Mouse (Mus musculus): ENCODE measurements around the gene Ube2g1. TPM values are rescaled to one million over a fixed set of nuclear protein-coding genes. Genes with fewer than 3 reads are reported as not detected.
"Not testable (repeated sequence)": the region's sequence is repeated elsewhere in the genome, so short reads cannot be mapped to it uniquely, and the experiment has no call there.

The Ube2g1 gene
- total RNA-seq, 2 experiments from 2014 or later, result 9.4 to 16.3 TPM

DNA sequence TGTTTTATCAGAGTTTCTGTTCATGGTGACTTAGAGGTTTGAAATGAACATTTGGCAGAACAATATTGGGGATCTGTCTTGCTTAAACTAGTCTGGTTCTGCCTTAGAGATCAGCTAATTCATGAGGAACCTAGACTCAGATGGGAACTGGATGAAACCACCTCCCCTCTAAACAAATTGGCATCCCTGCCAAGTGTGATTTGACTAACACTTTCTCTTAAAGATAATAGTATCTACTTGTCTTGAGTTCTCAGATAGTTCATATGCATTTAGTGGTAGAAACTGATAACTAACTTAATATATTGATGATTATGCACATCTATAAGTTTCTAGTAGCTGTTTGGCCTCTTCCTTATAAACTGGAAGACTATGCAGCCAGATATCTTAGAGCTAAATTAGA is 79.6 kb downstream of the Ube2g1 start:
- no peak for ATAC-seq (replicated peaks; ENCODE audit: low FRiP score, poor library complexity, severe bottlenecking)

DNA sequence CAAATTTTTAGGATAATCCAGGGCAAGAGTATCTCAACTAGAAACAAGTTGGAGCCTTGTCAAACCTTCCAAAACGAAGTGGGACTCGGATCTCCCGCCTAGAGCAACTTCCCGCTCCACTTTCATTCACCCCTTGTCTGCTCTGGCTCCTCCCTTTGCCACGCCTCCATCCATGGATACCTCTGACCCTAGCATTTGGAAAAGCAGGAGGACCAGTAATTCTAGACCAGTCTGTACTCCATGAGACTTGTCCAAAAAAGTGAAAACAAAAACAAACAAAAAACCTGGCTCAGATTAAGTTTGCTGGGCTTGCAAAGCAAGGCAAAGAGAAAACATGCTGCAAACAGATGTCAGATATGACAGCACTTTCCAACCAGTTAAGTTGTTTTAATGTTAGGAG is 81.2 kb downstream of the Ube2g1 start:
- peak; percentile 51 for ATAC-seq (replicated peaks; ENCODE audit: low FRiP score, poor library complexity, severe bottlenecking)

DNA sequence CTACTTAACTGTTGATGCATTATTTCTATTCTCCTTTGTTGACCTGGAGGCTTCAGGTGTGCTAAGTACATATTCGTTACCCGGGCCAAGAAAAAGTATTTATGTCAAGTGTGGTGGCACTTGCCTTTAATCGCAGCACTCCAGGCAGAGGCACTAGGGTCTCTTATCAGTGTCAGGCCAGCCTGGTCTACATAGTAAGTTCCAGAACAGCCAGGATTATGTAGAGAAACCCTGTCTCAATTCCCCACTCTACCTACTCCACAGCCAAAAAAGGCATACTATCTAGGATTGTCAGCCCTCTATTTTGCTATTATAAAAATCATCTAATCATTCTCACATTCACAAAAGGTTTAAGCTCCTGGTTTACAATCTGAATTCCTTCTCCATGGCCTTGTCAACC is 82.0 kb downstream of the Ube2g1 start:
- peak; percentile 72 for ATAC-seq (replicated peaks; ENCODE audit: low FRiP score, poor library complexity, severe bottlenecking)

DNA sequence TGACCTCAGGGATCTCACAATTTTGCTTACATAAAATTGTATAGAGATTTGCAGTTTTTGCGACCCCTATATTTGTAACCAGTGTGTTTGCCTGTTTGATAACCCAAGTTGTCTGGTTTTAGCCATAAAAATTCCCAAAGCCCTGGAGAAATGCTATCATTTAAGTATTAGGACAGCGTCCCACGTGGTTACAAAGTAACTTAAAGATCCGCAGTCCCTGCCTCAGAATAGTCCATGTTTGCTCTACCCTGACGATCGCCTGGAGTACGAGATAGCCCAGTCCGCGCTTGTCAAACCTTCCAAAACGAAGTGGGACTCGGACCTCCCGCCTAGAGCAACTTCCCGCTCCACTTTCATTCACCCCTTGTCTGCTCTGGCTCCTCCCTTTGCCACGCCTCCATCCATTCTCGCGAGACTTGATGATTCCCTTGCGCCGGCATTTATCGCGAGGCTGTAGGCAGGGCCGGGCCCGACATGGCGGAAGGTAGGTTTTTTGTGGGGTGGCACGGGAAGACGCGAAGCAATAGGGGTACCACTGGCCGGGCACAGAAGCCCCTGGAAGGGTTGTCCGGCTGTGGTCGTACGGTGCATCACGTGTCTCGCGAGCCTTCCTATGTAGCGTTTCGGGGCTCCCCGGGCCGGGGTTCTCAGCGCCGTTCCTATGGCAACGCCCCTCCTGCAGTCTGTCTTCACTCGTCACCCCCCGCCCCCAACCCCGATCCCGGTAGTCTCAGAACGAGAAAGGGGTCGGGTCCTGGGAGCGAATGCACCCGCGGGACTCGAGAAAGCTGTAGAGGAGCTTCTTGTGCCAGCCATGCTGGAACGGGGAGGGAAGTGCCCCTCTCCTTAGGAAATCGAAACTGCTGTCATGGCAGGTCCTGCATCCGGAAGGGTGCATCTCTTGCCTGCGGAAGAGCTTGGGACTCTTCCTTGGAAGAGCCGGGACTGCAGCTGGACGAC is 82.7 kb downstream of the Ube2g1 start, which contains the start of gene Ankfy1:
Gene Ankfy1 (plus strand): TSS at position 456 of the 960 bp plus-strand sequence.
- ATAC-seq (replicated peaks; ENCODE audit: low FRiP score, poor library complexity, severe bottlenecking), result peak; percentile 85

GRCm38 (mm10) chr11:72692353-72692752 is 85.3 kb downstream of the Ube2g1 start:
- ATAC-seq (replicated peaks; ENCODE audit: low FRiP score, poor library complexity, severe bottlenecking), result no peak

- no peak for ATAC-seq (replicated peaks; ENCODE audit: low FRiP score, poor library complexity, severe bottlenecking)
Measured at GRCm38 (mm10) chr11:72695025-72695424, 87.9 kb downstream of the Ube2g1 start.

DNA sequence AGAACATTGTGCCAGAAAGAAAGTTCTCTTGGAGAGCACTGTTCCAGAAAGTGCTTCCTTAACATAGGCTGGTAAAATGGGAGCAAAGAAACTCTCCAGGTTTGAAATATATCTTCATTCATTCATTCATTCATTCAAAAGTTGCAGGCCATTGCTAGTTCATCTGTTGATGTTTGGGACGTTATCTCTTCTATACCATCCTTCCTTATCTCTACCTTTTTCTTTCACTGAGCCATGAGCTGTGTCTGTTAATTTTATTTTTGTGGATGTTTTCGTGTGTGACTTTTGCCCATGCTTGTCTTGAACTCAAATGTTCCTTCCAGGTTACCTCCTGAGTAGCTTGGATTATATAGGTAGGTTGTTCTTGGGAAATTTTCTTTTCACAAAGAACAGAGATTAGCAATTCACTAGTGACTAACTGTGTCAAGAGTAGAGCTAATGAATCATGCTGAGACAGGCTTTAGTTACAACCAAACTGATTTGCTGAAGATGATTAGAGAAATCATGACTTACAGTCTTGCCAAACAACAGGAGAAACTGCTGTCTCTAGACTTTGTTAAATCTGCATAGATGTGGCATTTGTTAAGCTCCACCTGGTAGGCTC is 89.4 kb downstream of the Ube2g1 start:
- no peak for ATAC-seq (replicated peaks; ENCODE audit: low FRiP score, poor library complexity, severe bottlenecking)

DNA sequence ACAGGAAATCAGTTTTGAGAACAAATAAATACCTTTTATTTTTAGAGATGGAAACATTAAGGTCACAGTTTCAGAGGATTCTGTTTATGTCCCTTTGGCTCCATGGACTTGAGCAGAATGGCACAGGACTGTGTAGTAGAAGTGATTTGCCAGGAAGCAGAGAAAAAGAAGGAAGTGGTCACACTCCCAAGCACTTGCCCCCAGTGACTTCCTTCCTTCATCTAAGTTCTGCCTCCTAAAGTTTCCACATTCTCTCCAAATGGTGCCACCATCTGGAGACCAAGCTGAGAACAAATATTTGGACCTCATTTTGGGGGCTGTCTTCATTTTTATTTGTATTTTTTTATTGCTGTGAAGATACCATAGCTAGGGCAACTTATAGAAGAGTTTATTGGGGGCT is 90.2 kb downstream of the Ube2g1 start:
- no peak for ATAC-seq (replicated peaks; ENCODE audit: low FRiP score, poor library complexity, severe bottlenecking)

DNA sequence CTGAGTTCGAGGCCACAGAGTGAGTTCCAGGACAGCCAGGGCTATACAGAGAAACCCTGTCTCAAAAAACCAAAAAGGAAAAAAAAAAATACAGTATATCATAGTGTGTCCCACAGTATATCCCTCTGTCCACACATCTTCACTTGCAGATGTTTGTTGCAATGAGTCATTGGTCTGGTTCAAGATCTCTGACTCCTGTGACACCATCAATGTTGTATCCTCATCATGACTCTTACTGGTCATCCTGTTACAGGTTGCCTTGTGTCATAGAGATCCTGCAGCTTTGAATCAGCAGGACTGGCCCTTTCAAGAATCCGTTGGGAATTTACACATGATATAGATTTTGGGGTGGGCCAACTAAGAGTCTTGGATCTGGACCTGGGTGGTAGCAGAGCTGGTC is 98.0 kb downstream of the Ube2g1 start:
- ATAC-seq (replicated peaks; ENCODE audit: low FRiP score, poor library complexity, severe bottlenecking), result not testable (repeated sequence)

- no peak for ATAC-seq (replicated peaks; ENCODE audit: low FRiP score, poor library complexity, severe bottlenecking)
Measured at GRCm38 (mm10) chr11:72712721-72713120, 105.6 kb downstream of the Ube2g1 start.

GRCm38 (mm10) chr11:72718161-72718560 is 111.1 kb downstream of the Ube2g1 start:
- ATAC-seq (replicated peaks; ENCODE audit: low FRiP score, poor library complexity, severe bottlenecking), result no peak

DNA sequence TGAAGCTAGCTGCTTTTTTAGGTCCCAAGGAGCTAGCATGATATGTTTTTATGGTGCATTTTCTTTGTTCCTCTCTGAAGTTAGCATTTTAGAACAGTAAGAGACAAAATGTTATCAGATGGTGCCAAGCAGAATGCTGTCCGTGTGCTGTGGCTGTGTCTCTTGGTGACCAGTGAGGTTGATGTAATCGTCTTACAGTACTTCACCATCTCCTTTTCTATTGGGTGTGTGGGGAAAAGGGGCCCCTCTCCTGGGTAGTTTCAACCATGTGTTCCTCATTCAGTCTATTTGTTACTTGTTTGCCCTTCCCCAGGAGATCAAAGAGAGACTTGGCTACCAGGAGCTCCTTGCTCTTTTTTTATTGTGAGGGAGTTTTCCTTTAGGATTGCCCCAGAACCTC is 116.1 kb downstream of the Ube2g1 start:
- no peak for ATAC-seq (replicated peaks; ENCODE audit: low FRiP score, poor library complexity, severe bottlenecking)

DNA sequence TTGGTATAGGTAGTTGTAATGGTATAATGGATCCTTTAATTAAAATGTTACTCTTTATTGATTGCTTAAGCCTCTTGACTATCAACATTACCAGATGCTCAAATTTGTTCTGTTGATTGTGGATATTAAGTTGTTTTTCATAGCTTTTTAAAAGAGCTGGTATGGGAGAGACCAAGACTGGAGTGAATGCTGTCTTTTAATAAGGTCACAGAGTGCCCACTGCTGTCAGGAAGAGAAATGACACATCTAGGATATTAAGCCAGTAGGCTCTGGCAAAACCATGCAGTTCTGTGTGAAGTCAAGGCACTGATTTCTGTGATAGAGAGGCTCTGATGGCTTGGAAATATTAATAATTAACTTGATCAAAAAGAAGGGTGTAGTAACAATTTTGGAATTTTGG is 116.8 kb downstream of the Ube2g1 start:
- ATAC-seq (replicated peaks; ENCODE audit: low FRiP score, poor library complexity, severe bottlenecking), result peak; percentile 69; the same call in 1 of the 2 replicates

- 0 out of 2 replicates have a peak, but pooled peaks have one; percentile 50 for ATAC-seq (replicated peaks; ENCODE audit: low FRiP score, poor library complexity, severe bottlenecking)
Measured at GRCm38 (mm10) chr11:72726023-72726422, 118.9 kb downstream of the Ube2g1 start.

DNA sequence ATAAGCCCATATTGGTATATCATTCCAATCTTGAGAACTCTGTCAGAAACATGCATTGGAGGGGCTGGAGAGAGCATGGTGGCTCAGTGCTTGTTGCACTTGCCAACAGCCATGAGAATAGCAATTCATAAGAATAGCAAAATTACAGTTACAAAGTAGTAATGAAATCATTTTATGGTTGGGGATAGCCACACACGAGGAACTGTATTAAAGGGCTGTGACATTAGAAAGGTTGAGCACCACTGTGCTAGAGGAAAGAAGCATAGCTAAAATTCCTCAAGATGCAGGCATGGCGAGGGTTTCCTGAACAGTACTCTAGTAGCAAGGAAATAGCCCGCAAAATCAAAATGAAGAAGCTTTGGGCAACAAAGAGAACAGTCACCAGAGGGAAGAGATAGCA is 126.7 kb downstream of the Ube2g1 start:
- ATAC-seq (replicated peaks; ENCODE audit: low FRiP score, poor library complexity, severe bottlenecking), result no peak

DNA sequence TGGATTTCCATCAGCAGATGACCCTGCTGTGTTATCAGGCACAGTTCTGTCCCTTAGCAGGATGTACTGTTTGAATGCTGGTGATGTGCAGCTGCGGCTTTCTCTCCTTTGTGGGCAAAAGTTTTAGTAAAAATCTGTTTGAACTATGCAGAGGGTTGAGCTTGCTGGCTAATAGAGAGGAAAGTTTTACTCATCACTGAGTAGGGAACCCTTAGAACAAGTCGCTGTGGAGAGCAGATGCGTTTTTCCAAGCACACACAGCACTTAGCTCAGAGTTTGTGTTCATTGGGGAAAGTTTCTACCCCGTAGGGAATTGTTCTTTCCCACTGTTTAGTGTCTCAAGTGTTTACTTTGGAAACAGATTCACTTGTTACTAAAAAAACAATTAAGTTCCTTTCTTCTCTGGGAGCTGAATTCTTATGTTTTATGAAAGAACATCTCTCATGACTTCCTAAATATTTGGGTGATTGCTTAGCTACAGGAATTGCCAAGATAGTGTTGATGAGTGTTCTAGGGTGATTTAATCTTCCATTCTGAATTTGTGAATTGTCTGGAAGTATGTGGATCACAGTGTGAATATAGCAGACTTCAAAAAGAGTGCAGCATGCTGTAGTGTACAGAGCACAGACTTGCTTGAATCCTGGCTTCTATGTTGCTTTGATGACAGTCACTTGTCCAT is 127.9 kb downstream of the Ube2g1 start:
- no peak for ATAC-seq (replicated peaks; ENCODE audit: low FRiP score, poor library complexity, severe bottlenecking)

DNA sequence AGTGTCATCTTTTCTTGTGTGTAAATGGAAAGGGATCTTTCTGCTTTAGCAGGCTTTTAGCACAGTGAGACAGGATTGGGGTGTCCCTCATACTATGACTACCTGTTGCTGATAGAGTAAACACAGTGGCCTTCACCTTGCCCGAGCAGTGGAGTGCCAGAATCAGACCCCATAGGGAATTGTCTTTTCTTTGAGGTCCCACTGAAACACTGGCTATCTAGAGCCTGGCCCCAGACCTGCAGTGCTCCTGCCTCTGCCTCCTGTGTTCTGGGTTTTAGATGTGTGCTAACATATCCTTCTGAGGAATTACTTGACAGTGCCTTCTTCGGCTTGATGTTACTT is 128.4 kb downstream of the Ube2g1 start:
- no peak for ATAC-seq (replicated peaks; ENCODE audit: low FRiP score, poor library complexity, severe bottlenecking)
